Mouse (Mus musculus): ENCODE data around the gene Ildr2.

DNA sequence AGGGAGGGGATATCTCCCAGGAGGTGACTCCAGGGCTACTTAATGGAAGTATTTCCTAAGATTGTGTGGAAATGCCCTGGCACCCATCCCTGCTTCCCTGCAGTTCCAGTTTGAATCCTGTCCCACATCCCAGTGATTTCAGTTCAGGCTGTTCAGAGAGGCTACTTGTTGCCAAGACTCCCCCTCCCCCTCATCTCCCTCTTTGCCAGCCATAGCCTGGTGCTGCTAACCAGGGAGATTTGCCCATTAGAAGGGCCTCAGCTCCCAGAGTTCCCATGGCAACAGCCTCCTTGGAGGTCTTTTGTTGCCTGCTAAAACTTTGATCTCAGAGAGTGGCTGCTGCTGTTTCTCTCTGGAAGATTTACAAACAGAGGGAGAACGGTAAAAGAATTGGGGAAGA lies 26.6 kb downstream of the Ildr2 start:
- TF ChIP-seq GATA1 (IDR thresholded peaks at IDR 0.05; ENCODE audit: borderline replicate concordance, low read length) = no peak
- no peak for TF ChIP-seq FLI1 (IDR thresholded peaks at IDR 0.05; ENCODE audit: low read length)

All from megakaryocyte, embryonic 14.5 days (primary cell).